Mouse (Mus musculus): ENCODE data around the gene Lman2l. TPM values are rescaled to one million over a fixed set of nuclear protein-coding genes. Genes with fewer than 3 reads are reported as not detected.

Gene Lman2l
- total RNA-seq, 2 experiments from 2014 or later = 50.1 to 51.2 TPM

Other genes with a start within 250 kb of the Lman2l start
- 10 to 100 TPM; 42.3 to 46.1 TPM for gene Uggt1, start 200.6 kb downstream of the Lman2l start, total RNA-seq (2021)
- gene Neurl3, start 170.6 kb downstream of the Lman2l start, total RNA-seq (2021) = under 1 TPM; 0.54 to 0.62 TPM
- 10 to 100 TPM; 13.7 to 14.8 TPM for gene Arid5a, start 137.5 kb downstream of the Lman2l start, total RNA-seq (2021)
- gene Kansl3, start 76.1 kb downstream of the Lman2l start, total RNA-seq (2021) = 10 to 100 TPM; 55.0 to 57.3 TPM
- not detected for gene Fer1l5, start 73.0 kb downstream of the Lman2l start, total RNA-seq (2021)
- 10 to 100 TPM; 18.3 to 18.5 TPM for gene Cnnm4, start 26.3 kb upstream of the Lman2l start, total RNA-seq (2021)
- 10 to 100 TPM; 35.0 to 39.8 TPM for gene Cnnm3, start 66.6 kb upstream of the Lman2l start, total RNA-seq (2021)
- 1 to 10 TPM; 4.9 to 5.0 TPM for gene Ankrd23, start 91.6 kb upstream of the Lman2l start, total RNA-seq (2021)
- under 1 TPM in 1 of 2 experiments, not detected in 1; 0.18 TPM for gene Gm42417, start 94.2 kb upstream of the Lman2l start, total RNA-seq (2021)
- gene Ankrd39, start 102.2 kb upstream of the Lman2l start, total RNA-seq (2021) = 10 to 100 TPM; 10.9 to 15.9 TPM
- gene Sema4c, start 113.1 kb upstream of the Lman2l start, total RNA-seq (2021) = 10 to 100 TPM; 21.6 to 24.6 TPM
- under 1 TPM in 1 of 2 experiments, not detected in 1; 0.78 TPM for gene Fam178b, start 237.9 kb upstream of the Lman2l start, total RNA-seq (2021)
- 100 to 1,000 TPM; 732 to 792 TPM for gene Cox5b, start 246.2 kb upstream of the Lman2l start, total RNA-seq (2021)

Measured in layer of hippocampus, postnatal 10 days (tissue).